Mouse (Mus musculus) heart, postnatal 0 days (tissue): ENCODE measurements around the gene Smok3a.

Experiments used
- CTCF ChIP-seq: IDR thresholded peaks from 2 replicates; pipeline ENCODE4 v1.5.1; 2016; ENCODE audit warnings: antibody characterized with exemption, control low read depth, low read depth
- EP300 ChIP-seq: IDR thresholded peaks from 2 replicates; pipeline ENCODE4 v1.6.1; 2016; ENCODE audit warnings: antibody characterized with exemption, low read depth

DNA sequence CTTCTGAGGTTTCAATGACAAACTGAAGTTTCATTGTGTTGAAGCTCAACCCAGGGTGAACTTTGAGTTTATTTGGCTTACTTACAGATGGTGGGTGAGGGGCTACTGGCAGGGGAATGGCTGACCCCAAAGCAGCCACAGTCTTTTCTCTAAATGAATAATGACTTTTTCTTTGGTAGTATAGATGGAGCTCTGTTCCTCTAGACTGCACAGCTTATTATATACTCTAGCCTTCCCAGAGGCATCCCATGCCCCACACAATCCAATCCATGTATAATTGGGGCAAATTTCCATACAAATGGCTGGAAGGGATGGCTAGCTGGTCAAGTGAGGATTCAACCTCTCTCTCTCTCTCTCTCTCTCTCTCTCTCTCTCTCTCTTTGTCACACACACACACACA, 4.1 kb upstream of the Smok3a start:
- no peak for TF ChIP-seq CTCF
- TF ChIP-seq EP300 = no peak
